Mouse (Mus musculus): Measurements from ENCODE around the gene AI837181. TPM values are rescaled to one million over a fixed set of nuclear protein-coding genes. Genes with fewer than 3 reads are reported as not detected.

The AI837181 gene
- total and polyA plus RNA-seq, 2 experiments from 2014 or later, result 74.1 to 98.8 TPM

DNA sequence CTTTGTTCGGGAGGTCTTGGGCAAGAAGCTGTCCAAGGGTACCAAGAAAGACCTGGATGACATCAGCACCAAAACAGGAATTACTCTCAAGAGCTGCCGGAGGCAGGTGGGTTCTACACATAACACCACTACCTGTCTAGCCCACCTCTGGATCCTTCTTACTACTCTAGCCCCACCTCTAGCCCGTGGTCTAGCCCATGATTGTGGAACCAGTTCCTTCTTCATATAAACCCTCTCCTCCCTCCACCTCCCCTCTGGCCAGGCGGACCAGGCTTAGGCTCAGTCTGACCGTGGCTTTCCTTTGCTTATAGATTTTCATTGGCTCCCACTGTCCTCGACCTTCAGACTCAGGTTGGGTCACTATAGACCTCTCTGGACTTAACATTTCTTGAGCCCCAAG lies 36.5 kb downstream of the AI837181 start:
- Histone ChIP-seq H3K9ac (replicated peaks; ENCODE audit: low read length, poor library complexity, severe bottlenecking) (peak overlapping the region; percentile 77), H3K4me3 (ENCODE audit: low read depth, low read length) (peak overlapping the region; percentile 74), H3K9me3 (ENCODE audit: low read length) (no peaks in the 10 kb centered on the region), H3K27me3 (ENCODE audit: insufficient read depth, low read length) (no peaks in the 10 kb centered on the region), H3K36me3 (ENCODE audit: insufficient read depth, low read length) (peaks cover 25% of the 10 kb centered on the region), H3K4me2 (ENCODE audit: low read depth, low read length, poor library complexity, severe bottlenecking) (peak overlapping the region; percentile 94), H3K4me1 (ENCODE audit: insufficient read depth, low read length) (peaks cover 5% of the 10 kb centered on the region), H3K27ac (ENCODE audit: low read depth, low read length) (no peak overlapping the region)
- ATAC-seq (ENCODE audit: low FRiP score), result no peak
- TF ChIP-seq CTCF (IDR thresholded peaks at IDR 0.05), result no peak
- 86% methylated on average over 6 of the region's 6 CpGs for WGBS
- no peak for DNase-seq (ENCODE audit: low spot score)

GRCm38 (mm10) chr19:5463212-5463611 lies 38.3 kb downstream of the AI837181 start:
- Histone ChIP-seq H3K27me3 (ENCODE audit: insufficient read depth, low read length) (no peaks in the 10 kb centered on the region), H3K4me3 (ENCODE audit: low read depth, low read length) (no peak overlapping the region), H3K9me3 (ENCODE audit: low read length) (no peaks in the 10 kb centered on the region), H3K27ac (ENCODE audit: low read depth, low read length) (no peak overlapping the region), H3K4me1 (ENCODE audit: insufficient read depth, low read length) (peaks cover 5% of the 10 kb centered on the region; the same call in 1 of the 2 replicates), H3K4me2 (ENCODE audit: low read depth, low read length, poor library complexity, severe bottlenecking) (no peak overlapping the region), H3K36me3 (ENCODE audit: insufficient read depth, low read length) (peaks cover 36% of the 10 kb centered on the region), H3K9ac (replicated peaks; ENCODE audit: low read length, poor library complexity, severe bottlenecking) (no peak overlapping the region)
- DNase-seq (ENCODE audit: low spot score) (no peak), ATAC-seq (ENCODE audit: low FRiP score) (no peak)
- TF ChIP-seq CTCF (IDR thresholded peaks at IDR 0.05), result no peak
- 94% methylated on average over 9 of the region's 9 CpGs for WGBS

DNA sequence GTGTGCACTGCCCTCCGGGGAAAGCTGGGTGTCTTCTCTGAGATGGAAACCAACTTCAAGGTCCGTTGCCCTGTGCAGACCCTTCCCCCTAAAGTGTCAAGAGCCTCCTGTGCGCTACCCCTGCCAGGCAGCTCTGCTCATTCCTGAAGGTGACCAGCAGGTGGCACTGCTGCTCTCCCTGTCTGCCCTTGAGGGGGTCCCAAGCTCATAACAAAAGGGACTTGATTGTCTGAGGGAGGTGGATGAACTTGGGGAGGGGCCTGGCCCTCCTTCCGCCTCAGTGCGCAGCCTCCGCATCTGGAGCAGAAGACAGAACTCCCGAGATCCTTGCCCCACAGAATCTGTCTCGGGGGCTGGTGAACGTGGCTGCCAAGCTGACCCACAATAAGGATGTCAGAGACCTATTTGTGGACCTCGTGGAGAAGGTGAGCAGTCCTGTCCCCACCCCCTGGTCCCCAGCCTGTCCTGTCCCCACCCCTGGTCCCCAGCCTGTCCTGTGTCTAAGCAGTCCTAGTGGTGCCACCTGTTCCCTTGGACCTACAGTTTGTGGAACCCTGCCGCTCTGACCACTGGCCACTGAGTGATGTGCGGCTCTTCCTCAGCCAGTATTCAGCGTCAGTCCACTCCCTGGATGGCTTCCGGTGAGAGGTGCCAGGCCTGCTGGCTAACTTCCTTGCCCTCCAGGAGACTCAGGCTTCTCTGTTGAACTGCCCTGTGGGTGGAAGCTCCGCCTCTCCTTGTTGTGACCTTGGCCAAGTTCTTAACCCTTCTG lies 39.0 kb downstream of the AI837181 start:
- Histone ChIP-seq H3K4me2 (ENCODE audit: low read depth, low read length, poor library complexity, severe bottlenecking) (peak overlapping the region; percentile 43), H3K9me3 (ENCODE audit: low read length) (no peaks in the 10 kb centered on the region), H3K36me3 (ENCODE audit: insufficient read depth, low read length) (peaks cover 36% of the 10 kb centered on the region), H3K4me3 (ENCODE audit: low read depth, low read length) (peak overlapping the region; percentile 21; the same call in 1 of the 2 replicates), H3K4me1 (ENCODE audit: insufficient read depth, low read length) (peaks cover 5% of the 10 kb centered on the region; the same call in 1 of the 2 replicates), H3K27ac (ENCODE audit: low read depth, low read length) (peak overlapping the region; percentile 62), H3K9ac (replicated peaks; ENCODE audit: low read length, poor library complexity, severe bottlenecking) (peak overlapping the region; percentile 39), H3K27me3 (ENCODE audit: insufficient read depth, low read length) (no peaks in the 10 kb centered on the region)
- peak; percentile 94 for TF ChIP-seq CTCF (IDR thresholded peaks at IDR 0.05)
- DNase-seq (ENCODE audit: low spot score) (peak; percentile 82), ATAC-seq (ENCODE audit: low FRiP score) (peak; percentile 45)
- WGBS, result 31% methylated on average over 15 of the region's 15 CpGs

GRCm38 (mm10) chr19:5465037-5465436 lies 40.1 kb downstream of the AI837181 start:
- H3K4me2 ChIP-seq (ENCODE audit: low read depth, low read length, poor library complexity, severe bottlenecking), result no peak overlapping the region
- WGBS, result 94% methylated on average over 8 of the region's 8 CpGs
- DNase-seq (ENCODE audit: low spot score), result no peak
- peaks cover 5% of the 10 kb centered on the region; the same call in 1 of the 2 replicates for H3K4me1 ChIP-seq (ENCODE audit: insufficient read depth, low read length)
- no peak for ATAC-seq (ENCODE audit: low FRiP score)
- H3K36me3 ChIP-seq (ENCODE audit: insufficient read depth, low read length), result peaks cover 36% of the 10 kb centered on the region
- H3K4me3 ChIP-seq (ENCODE audit: low read depth, low read length), result no peak overlapping the region
- no peak for TF ChIP-seq CTCF (IDR thresholded peaks at IDR 0.05)
- H3K9me3 ChIP-seq (ENCODE audit: low read length), result no peaks in the 10 kb centered on the region
- H3K9ac ChIP-seq (replicated peaks; ENCODE audit: low read length, poor library complexity, severe bottlenecking), result no peak overlapping the region
- H3K27me3 ChIP-seq (ENCODE audit: insufficient read depth, low read length), result no peaks in the 10 kb centered on the region
- no peak overlapping the region for H3K27ac ChIP-seq (ENCODE audit: low read depth, low read length)

GRCm38 (mm10) chr19:5466916-5467500 lies 42.1 kb downstream of the AI837181 start:
- Histone ChIP-seq H3K4me2 (ENCODE audit: low read depth, low read length, poor library complexity, severe bottlenecking) (no peak overlapping the region), H3K9ac (replicated peaks; ENCODE audit: low read length, poor library complexity, severe bottlenecking) (no peak overlapping the region), H3K9me3 (ENCODE audit: low read length) (no peaks in the 10 kb centered on the region), H3K27me3 (ENCODE audit: insufficient read depth, low read length) (no peaks in the 10 kb centered on the region), H3K4me3 (ENCODE audit: low read depth, low read length) (no peak overlapping the region), H3K27ac (ENCODE audit: low read depth, low read length) (no peak overlapping the region), H3K36me3 (ENCODE audit: insufficient read depth, low read length) (peaks cover 36% of the 10 kb centered on the region), H3K4me1 (ENCODE audit: insufficient read depth, low read length) (no peaks in the 10 kb centered on the region)
- ATAC-seq (ENCODE audit: low FRiP score), result no peak
- 94% methylated on average over 6 of the region's 6 CpGs for WGBS
- DNase-seq (ENCODE audit: low spot score), result no peak
- TF ChIP-seq CTCF (IDR thresholded peaks at IDR 0.05), result no peak

DNA sequence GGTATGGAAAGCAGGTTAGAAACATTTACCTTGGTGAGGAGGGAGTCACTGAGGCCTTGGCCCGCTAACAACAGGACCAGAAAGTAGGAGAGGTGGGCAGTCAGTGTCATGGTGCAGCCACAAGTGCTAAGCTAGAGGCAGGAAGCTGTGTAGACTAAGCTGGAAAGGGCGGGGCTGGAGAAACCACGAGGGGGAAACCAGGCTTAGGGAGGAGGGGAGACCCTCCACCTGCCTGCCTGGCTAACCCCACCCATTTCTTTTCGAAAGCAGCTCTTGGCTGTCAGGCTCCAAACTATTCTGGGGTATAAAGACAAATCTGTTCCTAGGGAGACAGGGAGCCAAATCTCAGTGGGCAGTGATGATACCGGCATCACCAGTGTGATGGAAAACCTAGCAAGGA lies 43.4 kb downstream of the AI837181 start, which contains the start of gene Ctsw:
TSS of gene Ctsw (minus strand) at position 134 of the 400 bp plus-strand sequence.
- 57% methylated on average over 5 of the region's 5 CpGs for WGBS

More for the DNA sequence above, 43.4 kb downstream of the AI837181 start, which contains the start of gene Ctsw:
- Histone ChIP-seq H3K4me3 (ENCODE audit: low read depth, low read length) (no peak within 1 kb of the TSS), H3K4me1 (ENCODE audit: insufficient read depth, low read length) (no peaks in the 10 kb centered on the region), H3K27me3 (ENCODE audit: insufficient read depth, low read length) (no peaks in the 10 kb centered on the region), H3K27ac (ENCODE audit: low read depth, low read length) (no peak within 1 kb of the TSS), H3K9me3 (ENCODE audit: low read length) (no peaks in the 10 kb centered on the region), H3K36me3 (ENCODE audit: insufficient read depth, low read length) (peaks cover 26% of the 10 kb centered on the region), H3K4me2 (ENCODE audit: low read depth, low read length, poor library complexity, severe bottlenecking) (no peak within 1 kb of the TSS), H3K9ac (replicated peaks; ENCODE audit: low read length, poor library complexity, severe bottlenecking) (no peak within 1 kb of the TSS)
- ATAC-seq (ENCODE audit: low FRiP score), result no peak
- no peak for TF ChIP-seq CTCF (IDR thresholded peaks at IDR 0.05)
- no peak for DNase-seq (ENCODE audit: low spot score)

All from midbrain, postnatal 0 days (tissue).